Mouse (Mus musculus): ENCODE measurements around the gene Gtf3c2. TPM values are rescaled to one million over a fixed set of nuclear protein-coding genes. Genes with fewer than 3 reads are reported as not detected.

Gtf3c2 gene
- polyA plus RNA-seq (2021; fragmentation: Nextera tagmentation), result 12.4 and 12.7 TPM in 2 replicates
- long read RNA-seq, experiment 1, full-length matches to known transcripts, result 7 of 18 reads
- long read RNA-seq, experiment 1, partial matches to known transcripts, result 7 of 18 reads
- long read RNA-seq, experiment 1, other reads (novel, unspliced or antisense), result 4 of 18 reads
- long read RNA-seq, experiment 2, full-length matches to known transcripts, result 71 of 148 reads
- long read RNA-seq, experiment 2, partial matches to known transcripts, result 23 of 148 reads
- long read RNA-seq, experiment 2, other reads (novel, unspliced or antisense), result 54 of 148 reads

GRCm38 (mm10) chr5:31179766-31180630 lies at the start of gene Gtf3c2, which contains the start of gene Gm29609:
Gene Gtf3c2 (minus strand): TSS chr5:31180144.
Gene Gm29609 (minus strand): TSS chr5:31179911.

GRCm38 (mm10) chr5:31220448-31221303 lies 40.7 kb upstream of the Gtf3c2 start, which contains the start of gene Ppm1g:
Gene Ppm1g (minus strand): TSS chr5:31220687.

GRCm38 (mm10) chr5:31201742-31202590 lies 22.0 kb upstream of the Gtf3c2 start, which contains the start of gene Zfp513:
Gene Zfp513 (minus strand): TSS chr5:31202303.

GRCm38 (mm10) chr5:31192939-31193630 lies 13.1 kb upstream of the Gtf3c2 start, which contains the start of the genes Snx17 and Eif2b4:
Gene Snx17 (plus strand): TSS chr5:31193227.
Gene Eif2b4 (minus strand): TSS chr5:31193430.

GRCm38 (mm10) chr5:31154152-31154553 lies 25.8 kb downstream of the Gtf3c2 start, which contains the start of gene Mpv17:
Gene Mpv17 (minus strand): TSS chr5:31154251.

GRCm38 (mm10) chr5:31138241-31138967 lies 41.5 kb downstream of the Gtf3c2 start, which contains the start of gene Ucn:
Gene Ucn (minus strand): TSS chr5:31138829.

GRCm38 (mm10) chr5:31116354-31116753 lies 63.6 kb downstream of the Gtf3c2 start, which contains the start of gene Trim54:
Gene Trim54 (plus strand): TSS chr5:31116712.

GRCm38 (mm10) chr5:31108000-31108490 lies 71.9 kb downstream of the Gtf3c2 start, which contains the start of gene Slc30a3:
Gene Slc30a3 (minus strand): TSS chr5:31108237.

Other genes starting within 250 kb of the Gtf3c2 start
- gene Cgref1, start 234.6 kb downstream of the Gtf3c2 start, polyA plus RNA-seq (2021; fragmentation: Nextera tagmentation), result 8.1 and 10.3 TPM in 2 replicates
- gene Preb, start 219.8 kb downstream of the Gtf3c2 start, polyA plus RNA-seq (2021; fragmentation: Nextera tagmentation), result 50.1 and 55.9 TPM in 2 replicates
- 0.06 TPM in 2 replicates for gene Tcf23, start 211.5 kb downstream of the Gtf3c2 start, polyA plus RNA-seq (2021; fragmentation: Nextera tagmentation)
- gene Atraid, start 131.8 kb downstream of the Gtf3c2 start, polyA plus RNA-seq (2021; fragmentation: Nextera tagmentation), result 231 and 258 TPM in 2 replicates
- gene Slc5a6, start 131.2 kb downstream of the Gtf3c2 start, polyA plus RNA-seq (2021; fragmentation: Nextera tagmentation), result 9.8 and 12.6 TPM in 2 replicates
- 2.9 and 3.1 TPM in 2 replicates for gene Cad, start 125.4 kb downstream of the Gtf3c2 start, polyA plus RNA-seq (2021; fragmentation: Nextera tagmentation)
- gene Dnajc5g, start 73.9 kb downstream of the Gtf3c2 start, polyA plus RNA-seq (2021; fragmentation: Nextera tagmentation), result not detected in 2 replicates
- 88.3 and 99.3 TPM in 2 replicates for gene Slc30a3, start 71.9 kb downstream of the Gtf3c2 start, polyA plus RNA-seq (2021; fragmentation: Nextera tagmentation)
- gene Trim54, start 63.4 kb downstream of the Gtf3c2 start, polyA plus RNA-seq (2021; fragmentation: Nextera tagmentation), result 0.15 and 0.33 TPM in 2 replicates
- gene Ucn, start 41.3 kb downstream of the Gtf3c2 start, polyA plus RNA-seq (2021; fragmentation: Nextera tagmentation), result not detected in 2 replicates
- gene Mpv17, start 25.9 kb downstream of the Gtf3c2 start, polyA plus RNA-seq (2021; fragmentation: Nextera tagmentation), result 139 and 146 TPM in 2 replicates
- gene Gm29609, start 233 bp downstream of the Gtf3c2 start, polyA plus RNA-seq (2021; fragmentation: Nextera tagmentation), result 0.70 and 2.9 TPM in 2 replicates
- 112 and 117 TPM in 2 replicates for gene Snx17, start 13.1 kb upstream of the Gtf3c2 start, polyA plus RNA-seq (2021; fragmentation: Nextera tagmentation)
- 31.6 and 46.9 TPM in 2 replicates for gene Eif2b4, start 13.3 kb upstream of the Gtf3c2 start, polyA plus RNA-seq (2021; fragmentation: Nextera tagmentation)
- gene Zfp513, start 22.2 kb upstream of the Gtf3c2 start, polyA plus RNA-seq (2021; fragmentation: Nextera tagmentation), result 1.6 and 1.9 TPM in 2 replicates
- 79.7 and 95.6 TPM in 2 replicates for gene Ppm1g, start 40.5 kb upstream of the Gtf3c2 start, polyA plus RNA-seq (2021; fragmentation: Nextera tagmentation)
- gene Nrbp1, start 60.7 kb upstream of the Gtf3c2 start, polyA plus RNA-seq (2021; fragmentation: Nextera tagmentation), result 75.4 and 80.3 TPM in 2 replicates
- not detected in 2 replicates for gene Gm9970, start 61.1 kb upstream of the Gtf3c2 start, polyA plus RNA-seq (2021; fragmentation: Nextera tagmentation)
- gene Krtcap3, start 71.5 kb upstream of the Gtf3c2 start, polyA plus RNA-seq (2021; fragmentation: Nextera tagmentation), result 0.77 and 2.4 TPM in 2 replicates
- 13.4 and 15.4 TPM in 2 replicates for gene Ift172, start 111.0 kb upstream of the Gtf3c2 start, polyA plus RNA-seq (2021; fragmentation: Nextera tagmentation)
- gene Fndc4, start 115.9 kb upstream of the Gtf3c2 start, polyA plus RNA-seq (2021; fragmentation: Nextera tagmentation), result 72.5 and 92.3 TPM in 2 replicates
- gene Gckr, start 117.3 kb upstream of the Gtf3c2 start, polyA plus RNA-seq (2021; fragmentation: Nextera tagmentation), result not detected in 2 replicates

Data from layer of hippocampus, adult 6 months (tissue).